Mouse (Mus musculus) small intestine, adult 2 months (tissue): ENCODE measurements around the gene Cdc7. TPM values are rescaled to one million over a fixed set of nuclear protein-coding genes. Genes with fewer than 3 reads are reported as not detected.

Experiments
- H3K27ac ChIP-seq: fragments of 200-500 bp; 2 replicates; pipeline ENCODE4 v1.5.1; 2012; ENCODE audit warnings: low read depth, low read length, control low read depth, inconsistent platforms; ENCODE audit not compliant: insufficient read depth
- H3K27me3 ChIP-seq: fragments of 200-500 bp; 2 replicates; pipeline ENCODE4 v1.6.1; 2012; ENCODE audit warnings: mild to moderate bottlenecking, moderate library complexity, low read length, inconsistent platforms; ENCODE audit not compliant: control insufficient read depth, insufficient read depth
- H3K36me3 ChIP-seq: fragments of 200-500 bp; 2 replicates; pipeline ENCODE4 v1.6.1; 2012; ENCODE audit warnings: mild to moderate bottlenecking, low read length, control low read depth, inconsistent platforms; ENCODE audit not compliant: control insufficient read depth, insufficient read depth
- H3K4me1 ChIP-seq: fragments of 200-500 bp; 2 replicates; pipeline ENCODE4 v1.6.1; 2012; ENCODE audit warnings: low read length, inconsistent platforms, mixed read lengths; ENCODE audit not compliant: control insufficient read depth, insufficient read depth, insufficient read length
- H3K4me3 ChIP-seq: fragments of 200-500 bp; 2 replicates; pipeline ENCODE4 v1.5.1; 2012; ENCODE audit warnings: low read depth, mild to moderate bottlenecking, control low read depth, inconsistent platforms, low read length, moderate library complexity
- CTCF ChIP-seq: fragments of 200-500 bp; IDR thresholded peaks from 2 replicates; pipeline ENCODE4 v1.5.1; 2012; ENCODE audit warnings: low read depth, mild to moderate bottlenecking, control low read depth, inconsistent platforms, low read length, moderate library complexity, mixed read lengths; ENCODE audit not compliant: insufficient replicate concordance, insufficient read length; ENCODE audit errors: extremely low read depth
- POLR2A ChIP-seq: fragments of 200-500 bp; IDR thresholded peaks from 2 replicates; pipeline ENCODE4 v1.6.1; 2012; ENCODE audit warnings: low read depth, mild to moderate bottlenecking, control low read depth, inconsistent platforms, low read length, moderate library complexity
- WGBS: fragments of 180-500 bp; shearing (Covaris S2); methylation state at CpG from one replicate; pipeline ENCODE4 v1.1.7; 2018; 5-methylcytosine and 5-hydroxymethylcytosine counted together
- polyA plus RNA-seq: library from polyadenylated mRNA; depleted of rRNA; stranded (reverse); fragments of >200 nt; gene quantifications from 2 replicates; pipeline ENCODE4 v1.2.3, GENCODE M21; 2012

The Cdc7 gene
- polyA plus RNA-seq, 1 experiment = 1.9 TPM

DNA sequence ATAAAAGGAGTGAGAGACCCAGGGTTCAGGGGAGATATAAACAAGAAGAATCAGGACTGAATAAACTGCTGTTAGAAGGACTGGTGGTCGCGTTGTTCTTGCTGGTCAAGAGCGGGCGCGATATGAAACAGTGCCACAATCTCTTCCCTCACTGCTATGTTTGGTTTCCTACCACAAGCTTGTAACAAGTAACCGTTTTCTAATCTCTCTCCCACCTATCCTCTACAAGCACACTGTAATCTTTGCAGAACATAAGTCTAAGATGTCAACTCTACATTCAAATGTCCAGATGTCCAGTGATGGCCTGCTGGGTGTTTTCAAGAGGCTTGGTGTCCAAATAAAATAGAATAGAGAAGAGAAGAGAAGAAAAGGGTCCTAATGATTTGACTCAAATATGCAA is 15.4 kb upstream of the Cdc7 start:
- WGBS = 82% methylated on average over 6 of the region's 6 CpGs
- no peak overlapping the region for H3K4me3 ChIP-seq
- no peaks in the 10 kb centered on the region for H3K4me1 ChIP-seq
- no peak for TF ChIP-seq CTCF
- TF ChIP-seq POLR2A = no peak
- H3K36me3 ChIP-seq = no peaks in the 10 kb centered on the region
- H3K27me3 ChIP-seq = no peaks in the 10 kb centered on the region; the same call in 1 of the 2 replicates
- H3K27ac ChIP-seq = no peak overlapping the region

DNA sequence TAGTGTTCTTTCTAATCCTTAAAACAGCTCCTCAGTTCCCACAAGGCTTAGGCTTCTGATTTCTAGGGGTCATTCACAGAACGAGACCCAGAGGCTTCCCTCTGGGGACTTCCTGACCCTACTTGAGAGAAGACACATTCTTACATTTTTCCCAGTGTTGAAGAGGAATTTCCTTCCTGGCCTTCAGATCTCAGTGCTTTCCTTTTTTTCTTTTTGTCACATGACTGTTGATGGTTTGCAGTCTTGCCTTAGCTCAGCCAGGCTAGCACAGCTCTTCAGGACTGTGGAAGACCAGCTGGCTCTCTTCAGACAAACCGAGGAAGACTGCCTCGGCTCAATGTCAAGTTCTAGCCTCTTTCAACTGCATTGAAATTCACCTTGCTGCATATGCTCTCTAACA is 7.7 kb upstream of the Cdc7 start:
- Histone ChIP-seq H3K4me1 (no peaks in the 10 kb centered on the region), H3K36me3 (no peaks in the 10 kb centered on the region), H3K27ac (no peak overlapping the region), H3K27me3 (no peaks in the 10 kb centered on the region), H3K4me3 (no peak overlapping the region)
- TF ChIP-seq POLR2A = no peak
- no peak for TF ChIP-seq CTCF
- WGBS = 78% methylated on average over 3 of the region's 3 CpGs

DNA sequence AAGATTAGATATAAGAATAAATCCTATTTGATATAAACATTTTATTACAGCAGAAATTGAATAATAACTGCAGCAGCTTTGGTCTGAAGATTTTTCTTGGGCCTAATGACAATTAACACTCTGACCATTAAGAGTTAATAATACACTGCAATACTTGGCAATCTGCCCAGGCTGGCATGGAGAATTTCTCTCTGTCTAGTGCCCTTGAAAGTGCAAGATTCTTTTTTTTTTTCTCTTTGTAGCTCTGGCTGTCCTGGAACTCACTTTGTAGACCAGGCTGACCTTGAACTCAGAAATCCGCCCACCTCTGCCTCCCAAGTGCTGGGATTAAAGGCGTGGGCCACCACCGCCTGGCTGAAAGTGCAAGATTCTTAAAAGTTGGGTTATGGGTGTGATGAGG is 5.1 kb upstream of the Cdc7 start:
- peaks cover 4% of the 10 kb centered on the region; the same call in 1 of the 2 replicates for H3K4me1 ChIP-seq
- H3K36me3 ChIP-seq = no peaks in the 10 kb centered on the region
- H3K27me3 ChIP-seq = no peaks in the 10 kb centered on the region
- H3K4me3 ChIP-seq = no peak overlapping the region
- TF ChIP-seq POLR2A (no peak), CTCF (no peak)
- WGBS = 62% methylated on average over 3 of the region's 3 CpGs
- H3K27ac ChIP-seq = no peak overlapping the region

DNA sequence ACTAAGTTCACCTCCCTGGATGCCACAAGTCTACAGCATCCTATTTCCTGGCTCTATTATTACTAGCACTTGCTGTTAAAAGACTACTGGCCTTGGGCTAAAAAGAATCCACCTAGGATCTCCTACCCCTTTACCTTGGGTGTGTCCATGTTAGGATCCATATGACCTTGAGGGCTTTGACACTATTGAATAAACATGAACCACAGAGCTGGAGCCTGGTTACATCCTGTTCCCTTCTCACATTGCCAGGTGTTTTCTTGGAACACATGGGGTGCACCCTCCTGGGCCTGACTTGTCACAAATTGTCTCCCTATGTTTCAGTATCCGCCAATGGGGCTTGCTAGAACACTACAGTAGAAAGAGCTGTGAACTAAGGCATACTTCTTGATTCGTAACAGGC is 3.7 kb upstream of the Cdc7 start:
- 93% methylated on average over 2 of the region's 2 CpGs for WGBS
- Histone ChIP-seq H3K27me3 (no peaks in the 10 kb centered on the region), H3K4me1 (peaks cover 4% of the 10 kb centered on the region; the same call in 1 of the 2 replicates), H3K4me3 (no peak overlapping the region), H3K36me3 (no peaks in the 10 kb centered on the region), H3K27ac (no peak overlapping the region)
- TF ChIP-seq CTCF (no peak), POLR2A (no peak)

DNA sequence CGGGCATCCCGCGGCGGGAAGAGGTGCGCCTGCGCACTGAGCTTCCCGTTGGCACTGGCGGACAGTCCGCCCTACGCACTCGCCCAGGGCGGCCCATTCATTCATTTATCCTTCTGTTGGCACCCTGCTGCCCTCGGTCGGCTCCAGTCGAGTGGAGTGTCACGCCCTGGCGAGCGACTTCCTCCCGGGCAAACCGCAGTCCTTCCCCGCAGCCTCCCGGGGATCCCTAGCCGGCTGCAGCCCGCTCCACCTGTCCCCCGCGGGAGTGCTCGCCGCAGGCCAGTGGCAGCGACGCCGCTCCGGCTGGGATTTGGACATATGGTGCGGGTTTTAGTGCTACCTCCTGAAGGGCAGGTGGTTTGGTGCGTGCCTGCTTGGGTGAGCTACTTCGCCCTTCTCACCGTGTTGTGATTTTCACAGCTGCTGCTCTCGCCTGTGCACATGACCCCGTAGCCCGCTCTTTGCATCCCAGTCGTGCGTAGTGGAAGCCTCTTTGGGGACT is 442 bp downstream of the Cdc7 start:
- Histone ChIP-seq H3K27ac (peak overlapping the region; percentile 44), H3K27me3 (no peaks in the 10 kb centered on the region), H3K4me3 (peak overlapping the region; percentile 95), H3K4me1 (peaks cover 4% of the 10 kb centered on the region; the same call in 1 of the 2 replicates), H3K36me3 (no peaks in the 10 kb centered on the region)
- no peak for TF ChIP-seq CTCF
- no peak for TF ChIP-seq POLR2A
- WGBS = 1% methylated on average over 41 of the region's 41 CpGs

DNA sequence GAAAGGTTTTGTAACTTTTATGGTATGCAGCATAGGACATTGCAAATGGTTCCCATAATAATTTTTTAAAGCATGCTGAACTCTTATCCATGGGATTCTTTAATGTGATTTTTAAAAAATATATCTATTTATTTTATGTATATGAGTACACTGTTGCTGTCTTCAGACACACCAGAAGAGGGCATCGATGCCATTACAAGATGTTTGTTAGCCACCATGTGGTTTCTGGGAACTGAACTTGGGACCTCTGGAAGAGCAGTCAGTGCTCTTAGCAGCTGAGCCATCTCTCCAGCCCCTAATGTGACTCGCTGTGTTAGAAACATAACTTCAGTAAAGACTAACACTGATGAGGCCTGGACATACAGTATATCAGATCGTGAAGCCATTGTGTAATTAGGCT is 2.3 kb downstream of the Cdc7 start:
- Histone ChIP-seq H3K4me1 (peaks cover 4% of the 10 kb centered on the region; the same call in 1 of the 2 replicates), H3K27ac (no peak overlapping the region), H3K27me3 (no peaks in the 10 kb centered on the region), H3K36me3 (peaks cover 2% of the 10 kb centered on the region; the same call in 1 of the 2 replicates), H3K4me3 (no peak overlapping the region)
- no peak for TF ChIP-seq CTCF
- no peak for TF ChIP-seq POLR2A
- 81% methylated on average over 3 of the region's 3 CpGs for WGBS

DNA sequence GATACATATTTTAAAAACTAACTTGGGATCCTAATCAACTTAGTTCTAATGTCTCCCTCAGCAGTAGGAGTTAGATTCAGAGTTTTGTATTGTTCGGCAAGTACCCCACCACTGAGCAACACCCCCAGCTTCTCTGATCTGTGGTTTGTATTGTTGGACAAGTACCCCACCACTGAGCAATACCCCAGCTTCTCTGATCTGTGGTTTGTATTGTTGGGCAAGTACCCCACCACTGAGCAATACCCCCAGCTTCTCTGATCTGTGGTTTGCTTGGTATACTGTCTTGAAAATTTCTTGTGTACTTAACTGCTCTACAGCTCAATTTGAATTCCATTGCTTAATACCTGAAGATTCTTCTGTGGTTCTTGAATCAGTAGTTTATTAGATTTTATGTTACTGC is 3.5 kb downstream of the Cdc7 start:
- WGBS = 85% methylated on average over 1 of the region's 1 CpGs
- H3K27me3 ChIP-seq = no peaks in the 10 kb centered on the region
- H3K27ac ChIP-seq = no peak overlapping the region
- no peak overlapping the region for H3K4me3 ChIP-seq
- TF ChIP-seq CTCF (no peak), POLR2A (no peak)
- peaks cover 4% of the 10 kb centered on the region; the same call in 1 of the 2 replicates for H3K4me1 ChIP-seq
- peaks cover 2% of the 10 kb centered on the region; the same call in 1 of the 2 replicates for H3K36me3 ChIP-seq
